Mouse (Mus musculus) lung, embryonic 14.5 days (tissue): ENCODE results near the gene Nfatc2ip. TPM values are rescaled to one million over a fixed set of nuclear protein-coding genes. Genes with fewer than 3 reads are reported as not detected.

Experiments
- ATAC-seq: fragments of 200-750 bp; cut with Nextera tagmentation; 2 replicates; pipeline ENCODE4 v1.8.0; 2017; ENCODE audit warnings: mild to moderate bottlenecking, moderate TSS enrichment, moderate library complexity; ENCODE audit not compliant: insufficient read depth
- DNase-seq: peaks from one replicate; pipeline ENCODE4 v3.0.0-alpha.2; 2015
- H3K27ac ChIP-seq: fragments of 300-500 bp; sonication (generic); 2 replicates; pipeline ENCODE4 v1.5.1; 2014; ENCODE audit warnings: low read depth, mild to moderate bottlenecking, moderate library complexity
- H3K27me3 ChIP-seq: fragments of 300-500 bp; sonication (generic); 2 replicates; pipeline ENCODE4 v1.6.1; 2014; ENCODE audit warnings: low read length, control low read depth; ENCODE audit not compliant: insufficient read depth
- H3K36me3 ChIP-seq: fragments of 300-500 bp; sonication (generic); 2 replicates; pipeline ENCODE4 v1.6.1; 2014; ENCODE audit warnings: control low read depth; ENCODE audit not compliant: insufficient read depth
- H3K4me1 ChIP-seq: fragments of 300-500 bp; sonication (generic); 2 replicates; pipeline ENCODE4 v1.6.1; 2014; ENCODE audit warnings: antibody characterized with exemption, control low read depth; ENCODE audit not compliant: insufficient read depth
- H3K4me2 ChIP-seq: fragments of 300-500 bp; sonication (generic); 2 replicates; pipeline ENCODE4 v1.6.1; 2014; ENCODE audit warnings: mild to moderate bottlenecking
- H3K4me3 ChIP-seq: fragments of 300-500 bp; sonication (generic); 2 replicates; pipeline ENCODE4 v1.5.1; 2014; ENCODE audit warnings: low read depth, low read length
- H3K9ac ChIP-seq: fragments of 300-500 bp; sonication (generic); 2 replicates; pipeline ENCODE4 v1.6.1; 2014
- H3K9me3 ChIP-seq: fragments of 300-500 bp; sonication (generic); 2 replicates; pipeline ENCODE4 v1.6.1; 2016; ENCODE audit warnings: low read depth, low read length, control low read depth
- CTCF ChIP-seq: IDR thresholded peaks from 2 replicates; pipeline ENCODE4 v1.5.1; 2016; ENCODE audit warnings: antibody characterized with exemption, low read depth
- WGBS: fragments of 180-500 bp; shearing (Covaris S2); extraction: QIAGEN DNeasy Blood & Tissue Kit; methylation state at CpG from one replicate; pipeline ENCODE4 v1.1.7; 2014; 5-methylcytosine and 5-hydroxymethylcytosine counted together
- polyA plus RNA-seq: library from polyadenylated mRNA; unstranded; fragments of >200 nt; fragmentation: Nextera tagmentation; extraction: Ambion mirVana; gene quantifications from 2 replicates; pipeline ENCODE4 v1.2.1, GENCODE M21; 2014

Gene Nfatc2ip
- polyA plus RNA-seq = 3.6 and 4.3 TPM in 2 replicates

DNA sequence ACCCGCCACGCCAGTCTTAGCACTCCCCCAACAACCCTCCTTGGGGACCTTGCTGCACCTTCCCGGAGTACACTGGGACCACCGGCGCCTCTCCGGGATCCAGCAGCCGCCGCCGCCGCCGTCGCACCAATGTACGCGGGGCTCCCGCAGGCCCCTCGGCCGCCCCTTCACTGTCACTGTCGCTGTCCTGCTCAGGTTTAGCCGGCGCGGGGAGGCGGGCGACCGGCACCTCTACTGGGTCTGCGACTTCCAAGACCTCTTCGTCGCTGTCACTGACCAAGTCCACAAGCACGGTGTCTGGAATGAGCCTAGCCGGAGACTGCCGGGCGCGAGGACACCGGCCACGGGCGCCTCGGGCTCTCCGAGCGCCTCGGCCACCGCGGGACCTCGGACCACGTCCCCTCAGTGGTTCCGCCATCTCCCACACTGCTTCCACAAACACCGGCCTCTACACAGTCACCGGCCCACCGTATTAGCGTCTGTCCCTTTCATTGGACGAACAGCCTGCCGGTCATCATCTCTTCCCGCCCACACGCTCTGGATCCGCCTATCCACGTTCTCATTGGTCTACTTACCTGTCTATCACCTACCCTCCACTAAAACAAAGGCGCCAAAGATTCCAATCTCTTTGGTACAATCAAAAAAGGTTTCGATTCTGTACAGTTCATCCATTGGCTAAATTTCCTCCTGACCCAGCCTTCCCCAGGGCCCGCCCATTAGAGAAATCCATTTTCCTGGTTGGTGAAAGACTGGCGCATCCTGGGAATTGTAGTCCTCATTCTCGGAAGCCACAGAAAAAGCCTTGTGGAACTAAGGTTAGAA, at the start of gene Nfatc2ip:
Gene Nfatc2ip, minus strand, starts transcription at position 440 of the 822 bp plus-strand sequence.
- ATAC-seq = peak; percentile 100

DNA sequence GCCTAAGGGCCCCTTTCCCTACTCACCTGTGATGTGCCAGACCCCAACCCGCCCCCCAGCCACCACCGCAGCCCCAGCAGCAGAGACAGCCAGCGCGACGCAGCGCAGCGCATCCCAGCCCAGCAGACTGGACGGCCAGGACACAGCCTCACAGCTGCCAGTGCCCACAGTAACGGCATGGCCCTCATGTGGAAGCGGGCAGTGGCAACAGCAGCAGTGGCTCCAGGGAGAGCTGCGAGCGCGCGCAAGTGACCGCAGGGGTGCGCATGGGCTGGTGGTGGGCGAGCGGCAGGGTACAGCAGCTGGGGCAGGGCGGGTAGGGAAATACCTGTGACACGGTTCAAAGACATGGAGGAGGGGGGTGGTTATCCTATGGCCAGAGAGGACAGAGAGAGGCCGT, 49.7 kb upstream of the Nfatc2ip start:
- no peak overlapping the region for H3K4me3 ChIP-seq
- 88% methylated on average over 21 of the region's 21 CpGs for WGBS
- H3K27me3 ChIP-seq = no peaks in the 10 kb centered on the region
- H3K36me3 ChIP-seq = peaks cover 52% of the 10 kb centered on the region
- no peak for TF ChIP-seq CTCF
- no peak overlapping the region for H3K9ac ChIP-seq
- DNase-seq (no peak), ATAC-seq (no peak)
- no peaks in the 10 kb centered on the region for H3K4me1 ChIP-seq
- H3K27ac ChIP-seq = no peak overlapping the region
- H3K4me2 ChIP-seq = no peak overlapping the region
- no peaks in the 10 kb centered on the region for H3K9me3 ChIP-seq

More for the DNA sequence above, at the start of gene Nfatc2ip:
- H3K36me3 ChIP-seq = peaks cover 4% of the 10 kb centered on the region; the same call in 1 of the 2 replicates
- peak within 1 kb of the TSS; percentile 87 for H3K4me3 ChIP-seq
- H3K27me3 ChIP-seq = no peaks in the 10 kb centered on the region
- H3K4me2 ChIP-seq = peak within 1 kb of the TSS; percentile 71
- H3K4me1 ChIP-seq = 0 out of 2 replicates have a peak, but pooled peaks cover 4% of the 10 kb centered on the region
- no peaks in the 10 kb centered on the region for H3K9me3 ChIP-seq
- WGBS = under 1% methylated on average over 59 of the region's 59 CpGs
- peak within 1 kb of the TSS; percentile 75 for H3K9ac ChIP-seq
- TF ChIP-seq CTCF = no peak
- H3K27ac ChIP-seq = peak within 1 kb of the TSS; percentile 60
- peak; percentile 99 for DNase-seq

DNA sequence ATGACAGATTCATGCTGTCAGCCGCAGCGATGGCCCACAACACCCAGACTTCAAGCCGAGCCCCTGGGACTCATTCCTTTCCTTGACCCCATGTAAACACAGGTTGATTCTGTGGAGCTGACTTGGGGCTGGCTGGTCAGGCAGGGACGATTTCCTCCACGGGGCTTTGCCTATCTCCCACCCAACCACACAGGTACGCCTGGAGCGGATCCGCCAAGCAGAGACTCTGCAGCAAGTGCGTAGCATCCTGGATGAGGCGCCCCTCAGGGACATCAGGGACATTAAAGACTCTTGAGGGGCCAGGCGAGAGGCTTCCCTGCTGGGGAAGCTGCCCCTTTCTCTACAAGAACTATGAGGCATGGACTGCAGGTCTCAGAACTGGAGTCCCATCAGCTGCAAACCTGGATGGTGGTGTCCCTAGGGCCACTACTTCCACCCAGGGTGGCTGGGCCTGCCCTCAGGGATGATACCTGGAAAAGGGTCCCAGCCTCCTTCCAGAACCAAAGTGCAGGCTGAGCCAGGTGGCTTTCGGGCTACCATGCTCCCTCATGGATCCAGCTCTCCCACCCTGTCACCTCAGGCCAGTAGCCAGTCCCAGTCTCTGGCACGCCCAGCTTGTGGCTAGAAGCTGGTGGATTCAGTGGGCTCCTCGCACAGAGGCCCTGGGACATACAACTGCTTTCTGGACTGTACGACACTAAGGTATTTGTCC, 48.7 kb upstream of the Nfatc2ip start:
- Histone ChIP-seq H3K9ac (no peak overlapping the region), H3K36me3 (peaks cover 56% of the 10 kb centered on the region), H3K4me2 (no peak overlapping the region), H3K4me3 (no peak overlapping the region), H3K27me3 (no peaks in the 10 kb centered on the region), H3K4me1 (no peaks in the 10 kb centered on the region), H3K9me3 (no peaks in the 10 kb centered on the region), H3K27ac (no peak overlapping the region)
- DNase-seq (no peak), ATAC-seq (no peak)
- TF ChIP-seq CTCF = no peak
- 90% methylated on average over 15 of the region's 15 CpGs for WGBS

DNA sequence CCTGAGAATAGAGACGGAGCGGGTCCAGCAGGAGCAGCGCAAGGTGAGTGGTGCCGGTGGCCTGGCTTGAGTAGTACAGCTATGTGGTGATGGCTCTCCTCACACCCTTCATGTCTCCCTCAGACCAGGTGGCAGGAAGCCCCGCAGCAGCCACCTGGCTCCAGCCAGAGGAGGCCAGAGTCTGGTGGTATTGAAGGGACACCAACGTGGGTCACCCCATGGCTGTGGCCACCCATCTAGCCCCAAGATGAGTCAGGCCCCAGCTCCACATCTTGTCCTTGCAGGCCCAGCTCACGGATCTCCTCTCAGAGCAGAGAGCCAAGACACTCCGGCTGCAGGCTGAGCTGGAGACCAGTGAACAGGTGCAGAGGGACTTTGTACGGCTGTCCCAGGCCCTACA, 48.0 kb upstream of the Nfatc2ip start:
- Histone ChIP-seq H3K4me3 (no peak overlapping the region), H3K4me2 (no peak overlapping the region), H3K27ac (no peak overlapping the region), H3K36me3 (peaks cover 58% of the 10 kb centered on the region), H3K4me1 (no peaks in the 10 kb centered on the region), H3K9ac (no peak overlapping the region), H3K9me3 (no peaks in the 10 kb centered on the region), H3K27me3 (no peaks in the 10 kb centered on the region)
- WGBS = 90% methylated on average over 9 of the region's 9 CpGs
- DNase-seq = no peak
- ATAC-seq = no peak
- no peak for TF ChIP-seq CTCF

DNA sequence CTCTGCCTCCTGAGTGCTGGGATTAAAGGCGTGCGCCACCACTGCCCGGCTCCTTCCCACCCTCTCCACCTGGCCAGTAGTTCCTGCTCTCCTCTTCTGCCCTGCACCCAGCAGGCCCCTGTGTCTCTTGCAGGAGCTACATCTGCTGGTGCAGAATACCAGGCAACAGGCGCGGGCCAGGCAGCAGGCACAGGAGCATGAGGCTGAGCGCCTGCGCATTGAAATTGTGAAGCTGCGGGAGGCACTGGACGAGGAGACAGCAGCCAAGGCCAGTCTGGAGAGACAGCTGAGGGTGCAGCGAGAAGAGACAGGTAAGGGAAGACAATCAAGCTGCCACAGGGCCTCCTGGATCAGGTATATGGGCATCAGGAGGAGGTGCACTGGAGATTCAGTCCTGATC, 47.5 kb upstream of the Nfatc2ip start:
- Histone ChIP-seq H3K27me3 (no peaks in the 10 kb centered on the region), H3K9ac (no peak overlapping the region), H3K4me2 (no peak overlapping the region), H3K27ac (no peak overlapping the region), H3K4me3 (no peak overlapping the region), H3K9me3 (no peaks in the 10 kb centered on the region), H3K36me3 (peaks cover 58% of the 10 kb centered on the region), H3K4me1 (no peaks in the 10 kb centered on the region)
- TF ChIP-seq CTCF = no peak
- ATAC-seq = no peak
- WGBS = 91% methylated on average over 10 of the region's 10 CpGs
- no peak for DNase-seq

DNA sequence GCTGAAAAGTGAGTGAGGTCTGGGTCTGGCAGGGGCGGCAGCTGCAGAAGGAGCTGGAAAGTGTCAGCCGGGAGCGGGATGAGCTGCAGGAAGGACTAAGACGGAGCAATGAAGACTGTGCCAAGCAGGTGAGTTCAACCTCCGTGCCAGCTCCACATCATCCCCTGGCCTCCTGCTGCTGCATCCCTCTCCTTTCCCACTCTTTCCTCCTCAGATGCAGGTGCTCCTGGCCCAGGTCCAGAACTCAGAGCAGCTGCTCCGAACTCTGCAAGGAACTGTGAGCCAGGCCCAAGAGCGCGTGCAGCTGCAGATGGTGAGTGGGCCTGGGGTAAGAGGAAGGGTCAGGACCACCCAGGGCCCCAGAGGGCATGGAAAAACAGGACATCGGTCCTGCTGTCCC, 43.6 kb upstream of the Nfatc2ip start:
- TF ChIP-seq CTCF = no peak
- Histone ChIP-seq H3K4me1 (no peaks in the 10 kb centered on the region), H3K27me3 (no peaks in the 10 kb centered on the region), H3K36me3 (peaks cover 41% of the 10 kb centered on the region), H3K9me3 (no peaks in the 10 kb centered on the region), H3K27ac (no peak overlapping the region), H3K4me3 (no peak overlapping the region), H3K9ac (no peak overlapping the region), H3K4me2 (no peak overlapping the region)
- no peak for ATAC-seq
- 73% methylated on average over 9 of the region's 9 CpGs for WGBS
- DNase-seq = no peak

DNA sequence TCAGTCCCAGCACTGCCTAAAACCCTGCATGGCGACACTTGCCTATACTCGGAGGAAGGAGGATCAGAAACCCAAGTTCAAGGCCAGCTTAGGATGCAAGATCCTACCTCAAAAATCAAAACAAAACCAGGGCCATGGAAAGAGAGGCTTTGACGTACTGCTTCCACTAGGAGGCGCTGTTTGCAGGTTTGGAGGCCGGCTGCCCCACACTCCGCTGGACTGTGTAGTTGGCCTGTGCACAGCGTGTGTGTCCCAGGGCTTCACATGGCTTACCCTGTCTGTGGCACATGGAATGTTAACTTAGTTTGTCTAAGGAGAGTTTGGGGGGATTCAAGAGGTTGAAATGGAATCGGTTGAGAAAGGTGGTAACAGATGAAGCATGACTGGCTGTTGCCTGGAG, 40.3 kb upstream of the Nfatc2ip start:
- no peaks in the 10 kb centered on the region for H3K9me3 ChIP-seq
- no peaks in the 10 kb centered on the region for H3K4me1 ChIP-seq
- WGBS = 16% methylated on average over 8 of the region's 8 CpGs
- DNase-seq (peak; percentile 85), ATAC-seq (no peak)
- H3K36me3 ChIP-seq = peaks cover 47% of the 10 kb centered on the region
- H3K4me2 ChIP-seq = no peak overlapping the region
- no peaks in the 10 kb centered on the region for H3K27me3 ChIP-seq
- no peak overlapping the region for H3K4me3 ChIP-seq
- H3K27ac ChIP-seq = no peak overlapping the region
- no peak overlapping the region for H3K9ac ChIP-seq
- TF ChIP-seq CTCF = peak; percentile 95
